ENCODE assay signal across 27 mouse cellular contexts in the genomic region with DNA sequence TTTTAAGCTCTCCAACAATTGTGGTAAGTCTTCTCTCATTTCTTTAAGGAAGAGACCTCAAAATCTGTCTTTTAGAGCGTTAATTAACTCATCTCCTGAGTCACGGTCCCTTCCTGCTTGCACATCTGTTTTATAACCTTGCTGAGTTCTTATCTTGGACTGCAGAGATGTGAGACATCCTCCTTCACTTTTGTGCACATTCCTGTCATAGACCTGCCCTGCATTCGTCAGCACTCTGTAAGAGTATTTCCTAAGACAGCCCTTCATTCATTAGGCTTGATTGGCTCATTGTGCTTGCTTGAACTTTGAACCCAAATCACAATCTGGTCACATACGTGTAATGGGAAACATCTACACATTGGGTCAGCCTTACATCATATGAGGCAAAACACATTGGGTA.
"Had no signal": no experiment of that assay in that cellular context is flagged by ENCODE, and none has a peak within 500 bp of the region (broad histone marks: within the 10 kb centered on the region; RNA-seq: fewer than 3 reads in every experiment).

No protein-coding gene starts in this region.

- H3K36me3 ChIP-seq: limb, embryonic 10.5 days; limb, embryonic 12.5 days; limb, embryonic 13.5 days; limb, embryonic 15.5 days; liver, embryonic 12.5 days; liver, embryonic 13.5 days; liver, embryonic 15.5 days; lung, embryonic 15.5 days; midbrain, embryonic 10.5 days; midbrain, embryonic 12.5 days; midbrain, embryonic 13.5 days; midbrain, embryonic 15.5 days had no signal

- H3K27ac ChIP-seq: limb, embryonic 10.5 days; limb, embryonic 12.5 days; limb, embryonic 13.5 days; limb, embryonic 15.5 days; liver, embryonic 12.5 days; liver, embryonic 13.5 days; liver, embryonic 14.5 days; liver, embryonic 15.5 days; lung, embryonic 15.5 days; macrophage; midbrain, embryonic 10.5 days; midbrain, embryonic 12.5 days; midbrain, embryonic 13.5 days; midbrain, embryonic 15.5 days had no signal

- H3K4me1 ChIP-seq: limb, embryonic 10.5 days; limb, embryonic 12.5 days; liver, embryonic 12.5 days; liver, embryonic 13.5 days; liver, embryonic 15.5 days; lung, embryonic 15.5 days; megakaryocyte, embryonic 14.5 days; midbrain, embryonic 10.5 days; midbrain, embryonic 12.5 days; midbrain, embryonic 13.5 days; midbrain, embryonic 15.5 days had no signal

- H3K27me3 ChIP-seq: limb, embryonic 12.5 days; limb, embryonic 13.5 days; limb, embryonic 15.5 days; liver, embryonic 12.5 days; liver, embryonic 13.5 days; liver, embryonic 15.5 days; lung, embryonic 15.5 days; megakaryocyte, embryonic 14.5 days; midbrain, embryonic 12.5 days; midbrain, embryonic 13.5 days; midbrain, embryonic 15.5 days had no signal

- DNase-seq: left cerebral cortex, postnatal 4 days; liver; liver, embryonic 13.5 days; liver, postnatal 0 days; lung, adult 18-20 months; lung, adult 2 months; lung, embryonic 14.5 days; lung, postnatal 10 days; lung, postnatal 14 days; lung, postnatal 36 days; lung, postnatal 4 days; midbrain, embryonic 14.5 days had no signal

- H3K4me3 ChIP-seq: limb, embryonic 10.5 days; limb, embryonic 12.5 days; limb, embryonic 13.5 days; limb, embryonic 15.5 days; liver, embryonic 12.5 days; liver, embryonic 13.5 days; liver, embryonic 15.5 days; lung, embryonic 15.5 days; megakaryocyte, embryonic 14.5 days; midbrain, embryonic 10.5 days; midbrain, embryonic 12.5 days; midbrain, embryonic 13.5 days; midbrain, embryonic 15.5 days; myocyte had no signal
